Mouse (Mus musculus): ENCODE data around the gene Tmed1. TPM values are rescaled to one million over a fixed set of nuclear protein-coding genes. Genes with fewer than 3 reads are reported as not detected.
"Not testable (repeated sequence)": the region's sequence is repeated elsewhere in the genome, so short reads cannot be mapped to it uniquely, and the experiment has no call there.

Tmed1 gene
- polyA plus RNA-seq, 1 experiment from 2014 or later, result 48.0 TPM

- no peak overlapping the region for H3K4me2 ChIP-seq (ENCODE audit: low read length)
- H3K27me3 ChIP-seq (ENCODE audit: control insufficient read depth, insufficient read depth, low read length), result no peaks in the 10 kb centered on the region
- H3K9me3 ChIP-seq (ENCODE audit: control insufficient read depth, low read length), result no peaks in the 10 kb centered on the region
- H3K36me3 ChIP-seq (ENCODE audit: control insufficient read depth, insufficient read depth, low read length), result peaks cover 25% of the 10 kb centered on the region
- 88% methylated on average over 19 of the region's 19 CpGs for WGBS
- no peak overlapping the region for H3K4me3 ChIP-seq (replicated peaks; ENCODE audit: low read depth, low read length)
- DNase-seq, result no peak
- no peak for ATAC-seq (ENCODE audit: low FRiP score, low TSS enrichment)
- H3K9ac ChIP-seq (replicated peaks; ENCODE audit: low read length), result no peak overlapping the region
- H3K27ac ChIP-seq (replicated peaks; ENCODE audit: low read depth, low read length), result no peak overlapping the region
- no peaks in the 10 kb centered on the region for H3K4me1 ChIP-seq (ENCODE audit: control insufficient read depth, insufficient read depth, low read length)
Observed at GRCm38 (mm10) chr9:21496308-21497049, 13.6 kb downstream of the Tmed1 start.

- ATAC-seq (ENCODE audit: low FRiP score, low TSS enrichment) (no peak), DNase-seq (no peak)
- Histone ChIP-seq H3K9ac (replicated peaks; ENCODE audit: low read length) (no peak overlapping the region), H3K9me3 (ENCODE audit: control insufficient read depth, low read length) (no peaks in the 10 kb centered on the region), H3K4me1 (ENCODE audit: control insufficient read depth, insufficient read depth, low read length) (no peaks in the 10 kb centered on the region), H3K27me3 (ENCODE audit: control insufficient read depth, insufficient read depth, low read length) (no peaks in the 10 kb centered on the region), H3K27ac (replicated peaks; ENCODE audit: low read depth, low read length) (no peak overlapping the region), H3K4me2 (ENCODE audit: low read length) (no peak overlapping the region), H3K36me3 (ENCODE audit: control insufficient read depth, insufficient read depth, low read length) (peaks cover 28% of the 10 kb centered on the region), H3K4me3 (replicated peaks; ENCODE audit: low read depth, low read length) (no peak overlapping the region)
- 85% methylated on average over 9 of the region's 9 CpGs for WGBS
Observed at GRCm38 (mm10) chr9:21494726-21495125, 15.3 kb downstream of the Tmed1 start.

GRCm38 (mm10) chr9:21493907-21494306 lies 16.1 kb downstream of the Tmed1 start:
- Histone ChIP-seq H3K4me2 (ENCODE audit: low read length) (no peak overlapping the region), H3K4me1 (ENCODE audit: control insufficient read depth, insufficient read depth, low read length) (no peaks in the 10 kb centered on the region), H3K36me3 (ENCODE audit: control insufficient read depth, insufficient read depth, low read length) (peaks cover 21% of the 10 kb centered on the region), H3K9me3 (ENCODE audit: control insufficient read depth, low read length) (no peaks in the 10 kb centered on the region), H3K27ac (replicated peaks; ENCODE audit: low read depth, low read length) (no peak overlapping the region), H3K27me3 (ENCODE audit: control insufficient read depth, insufficient read depth, low read length) (no peaks in the 10 kb centered on the region), H3K9ac (replicated peaks; ENCODE audit: low read length) (no peak overlapping the region), H3K4me3 (replicated peaks; ENCODE audit: low read depth, low read length) (no peak overlapping the region)
- DNase-seq, result no peak
- no peak for ATAC-seq (ENCODE audit: low FRiP score, low TSS enrichment)
- WGBS, result 48% methylated on average over 2 of the region's 2 CpGs

GRCm38 (mm10) chr9:21490696-21491095 lies 19.4 kb downstream of the Tmed1 start:
- H3K9ac ChIP-seq (replicated peaks; ENCODE audit: low read length), result no peak overlapping the region
- H3K4me3 ChIP-seq (replicated peaks; ENCODE audit: low read depth, low read length), result no peak overlapping the region
- peaks cover 26% of the 10 kb centered on the region for H3K36me3 ChIP-seq (ENCODE audit: control insufficient read depth, insufficient read depth, low read length)
- DNase-seq, result no peak
- H3K4me1 ChIP-seq (ENCODE audit: control insufficient read depth, insufficient read depth, low read length), result no peaks in the 10 kb centered on the region
- H3K9me3 ChIP-seq (ENCODE audit: control insufficient read depth, low read length), result no peaks in the 10 kb centered on the region
- H3K27me3 ChIP-seq (ENCODE audit: control insufficient read depth, insufficient read depth, low read length), result no peaks in the 10 kb centered on the region
- ATAC-seq (ENCODE audit: low FRiP score, low TSS enrichment), result no peak
- no peak overlapping the region for H3K27ac ChIP-seq (replicated peaks; ENCODE audit: low read depth, low read length)
- no peak overlapping the region for H3K4me2 ChIP-seq (ENCODE audit: low read length)
- WGBS, result 93% methylated on average over 9 of the region's 9 CpGs

- H3K27ac ChIP-seq (replicated peaks; ENCODE audit: low read depth, low read length); H3K27me3 ChIP-seq (ENCODE audit: control insufficient read depth, insufficient read depth, low read length); H3K4me1 ChIP-seq (ENCODE audit: control insufficient read depth, insufficient read depth, low read length); H3K4me2 ChIP-seq (ENCODE audit: low read length); H3K9me3 ChIP-seq (ENCODE audit: control insufficient read depth, low read length); H3K4me3 ChIP-seq (replicated peaks; ENCODE audit: low read depth, low read length); ATAC-seq (ENCODE audit: low FRiP score, low TSS enrichment); H3K9ac ChIP-seq (replicated peaks; ENCODE audit: low read length); DNase-seq: not testable (repeated sequence)
- WGBS, result 91% methylated on average over 1 of the region's 2 CpGs
- peaks cover 42% of the 10 kb centered on the region for H3K36me3 ChIP-seq (ENCODE audit: control insufficient read depth, insufficient read depth, low read length)
Observed at GRCm38 (mm10) chr9:21488246-21488645, 21.8 kb downstream of the Tmed1 start.

- no peak overlapping the region for H3K27ac ChIP-seq (replicated peaks; ENCODE audit: low read depth, low read length)
- WGBS, result 88% methylated on average over 4 of the region's 4 CpGs
- peaks cover 73% of the 10 kb centered on the region for H3K36me3 ChIP-seq (ENCODE audit: control insufficient read depth, insufficient read depth, low read length)
- no peaks in the 10 kb centered on the region for H3K4me1 ChIP-seq (ENCODE audit: control insufficient read depth, insufficient read depth, low read length)
- H3K9me3 ChIP-seq (ENCODE audit: control insufficient read depth, low read length), result no peaks in the 10 kb centered on the region
- DNase-seq, result peak; percentile 8
- H3K27me3 ChIP-seq (ENCODE audit: control insufficient read depth, insufficient read depth, low read length), result no peaks in the 10 kb centered on the region
- H3K4me2 ChIP-seq (ENCODE audit: low read length), result no peak overlapping the region
- H3K9ac ChIP-seq (replicated peaks; ENCODE audit: low read length), result no peak overlapping the region
- H3K4me3 ChIP-seq (replicated peaks; ENCODE audit: low read depth, low read length), result no peak overlapping the region
- no peak for ATAC-seq (ENCODE audit: low FRiP score, low TSS enrichment)
Observed at GRCm38 (mm10) chr9:21484065-21484464, 26.0 kb downstream of the Tmed1 start.

- no peak overlapping the region for H3K4me3 ChIP-seq (replicated peaks; ENCODE audit: low read depth, low read length)
- peaks cover 94% of the 10 kb centered on the region for H3K36me3 ChIP-seq (ENCODE audit: control insufficient read depth, insufficient read depth, low read length)
- DNase-seq, result no peak
- no peak overlapping the region for H3K9ac ChIP-seq (replicated peaks; ENCODE audit: low read length)
- no peak for ATAC-seq (ENCODE audit: low FRiP score, low TSS enrichment)
- no peaks in the 10 kb centered on the region for H3K27me3 ChIP-seq (ENCODE audit: control insufficient read depth, insufficient read depth, low read length)
- no peak overlapping the region for H3K27ac ChIP-seq (replicated peaks; ENCODE audit: low read depth, low read length)
- no peak overlapping the region for H3K4me2 ChIP-seq (ENCODE audit: low read length)
- H3K9me3 ChIP-seq (ENCODE audit: control insufficient read depth, low read length), result no peaks in the 10 kb centered on the region
- WGBS, result 98% methylated on average over 6 of the region's 6 CpGs
- H3K4me1 ChIP-seq (ENCODE audit: control insufficient read depth, insufficient read depth, low read length), result no peaks in the 10 kb centered on the region
Observed at GRCm38 (mm10) chr9:21477707-21478106, 32.3 kb downstream of the Tmed1 start.

- H3K27ac ChIP-seq (replicated peaks; ENCODE audit: low read depth, low read length), result no peak overlapping the region
- WGBS, result 97% methylated on average over 4 of the region's 4 CpGs
- H3K9ac ChIP-seq (replicated peaks; ENCODE audit: low read length), result no peak overlapping the region
- H3K36me3 ChIP-seq (ENCODE audit: control insufficient read depth, insufficient read depth, low read length), result peaks cover 92% of the 10 kb centered on the region
- no peak for ATAC-seq (ENCODE audit: low FRiP score, low TSS enrichment)
- no peaks in the 10 kb centered on the region for H3K9me3 ChIP-seq (ENCODE audit: control insufficient read depth, low read length)
- no peaks in the 10 kb centered on the region for H3K4me1 ChIP-seq (ENCODE audit: control insufficient read depth, insufficient read depth, low read length)
- H3K4me2 ChIP-seq (ENCODE audit: low read length), result no peak overlapping the region
- H3K27me3 ChIP-seq (ENCODE audit: control insufficient read depth, insufficient read depth, low read length), result no peaks in the 10 kb centered on the region
- DNase-seq, result no peak
- no peak overlapping the region for H3K4me3 ChIP-seq (replicated peaks; ENCODE audit: low read depth, low read length)
Observed at GRCm38 (mm10) chr9:21472913-21473312, 37.1 kb downstream of the Tmed1 start.
